ENCODE assay signal across 17 mouse cellular contexts in genomic region chr2:66727585-66727974, GRCm38 (mm10). TPM values are rescaled to one million over a fixed set of nuclear protein-coding genes. Genes with fewer than 3 reads are reported as not detected.
"Had no signal": no experiment of that assay in that cellular context is flagged by ENCODE, and none has a peak within 500 bp of the region (broad histone marks: within the 10 kb centered on the region; RNA-seq: fewer than 3 reads in every experiment).

No protein-coding gene starts in this region.

- H3K9me3 ChIP-seq: kidney, embryonic 15.5 days; limb, embryonic 12.5 days; liver, embryonic 13.5 days; lung, embryonic 15.5 days; megakaryocyte, embryonic 14.5 days; midbrain, embryonic 15.5 days; stomach, embryonic 15.5 days had no signal

- H3K27ac ChIP-seq: kidney, embryonic 15.5 days; limb, embryonic 12.5 days; liver, embryonic 13.5 days; lung, embryonic 15.5 days; macrophage; midbrain, embryonic 15.5 days; stomach, embryonic 15.5 days had no signal

- ATAC-seq: liver, postnatal 0 days had no signal

- DNase-seq: kidney, postnatal 14 days; layer of hippocampus, postnatal 36 days; liver; liver, embryonic 13.5 days; liver, postnatal 0 days; lung, postnatal 14 days; right cerebral cortex, postnatal 14 days; thymus, postnatal 4 days had no signal

- H3K9ac ChIP-seq: kidney, embryonic 15.5 days; limb, embryonic 12.5 days; liver, embryonic 13.5 days; liver, postnatal 0 days; lung, embryonic 15.5 days; midbrain, embryonic 15.5 days; stomach, embryonic 15.5 days had no signal

- H3K4me3 ChIP-seq: kidney, embryonic 15.5 days; limb, embryonic 12.5 days; liver, embryonic 13.5 days; lung, embryonic 15.5 days; megakaryocyte, embryonic 14.5 days; midbrain, embryonic 15.5 days; stomach, embryonic 15.5 days had no signal

- H3K36me3 ChIP-seq: kidney, embryonic 15.5 days; limb, embryonic 12.5 days; liver, embryonic 13.5 days; lung, embryonic 15.5 days; midbrain, embryonic 15.5 days; stomach, embryonic 15.5 days had no signal

- H3K4me1 ChIP-seq: kidney, embryonic 15.5 days; limb, embryonic 12.5 days; liver, embryonic 13.5 days; lung, embryonic 15.5 days; megakaryocyte, embryonic 14.5 days; midbrain, embryonic 15.5 days; stomach, embryonic 15.5 days had no signal

- H3K4me2 ChIP-seq: kidney, embryonic 15.5 days; limb, embryonic 12.5 days; liver, embryonic 13.5 days; lung, embryonic 15.5 days; midbrain, embryonic 11.5 days; midbrain, embryonic 15.5 days; stomach, embryonic 15.5 days had no signal

- H3K27me3 ChIP-seq: kidney, embryonic 15.5 days; limb, embryonic 12.5 days; liver, embryonic 13.5 days; lung, embryonic 15.5 days; megakaryocyte, embryonic 14.5 days; midbrain, embryonic 15.5 days; stomach, embryonic 15.5 days had no signal

RNA-seq across cellular contexts. Expression of gene Scn7a, which starts 57.1 kb away (rescaled TPM):
- total RNA-seq: monocyte, adult 5-6 weeks had no signal
- polyA plus RNA-seq: macrophage had no signal
